Mouse (Mus musculus) olfactory bulb, adult 2 months (tissue): ENCODE results near the gene Thbd. TPM values are rescaled to one million over a fixed set of nuclear protein-coding genes. Genes with fewer than 3 reads are reported as not detected.

ENCODE experiments used
- H3K27ac ChIP-seq: fragments of 200-500 bp; 2 replicates; pipeline ENCODE4 v1.5.1; 2012; ENCODE audit warnings: low read depth, low read length; ENCODE audit not compliant: insufficient read depth
- H3K4me1 ChIP-seq: fragments of 200-500 bp; 2 replicates; pipeline ENCODE4 v1.6.1; 2012; ENCODE audit warnings: low read length; ENCODE audit not compliant: control insufficient read depth, insufficient read depth
- H3K4me3 ChIP-seq: fragments of 200-500 bp; 2 replicates; pipeline ENCODE4 v1.5.1; 2012; ENCODE audit warnings: mild to moderate bottlenecking, low read depth, low read length, moderate library complexity; ENCODE audit not compliant: insufficient read depth
- CTCF ChIP-seq: fragments of 200-500 bp; IDR thresholded peaks from 2 replicates; pipeline ENCODE4 v1.5.1; 2012; ENCODE audit warnings: low read depth, mild to moderate bottlenecking, low read length, moderate library complexity; ENCODE audit not compliant: insufficient read depth
- POLR2A ChIP-seq: fragments of 200-500 bp; IDR thresholded peaks from 2 replicates; pipeline ENCODE4 v1.6.1; 2012; ENCODE audit warnings: mild to moderate bottlenecking, low read depth, low read length, moderate library complexity; ENCODE audit not compliant: insufficient read depth
- WGBS: fragments of 180-500 bp; shearing (Covaris S2); methylation state at CpG from one replicate; pipeline ENCODE4 v1.1.7; 2018; 5-methylcytosine and 5-hydroxymethylcytosine counted together
- polyA plus RNA-seq: library from polyadenylated mRNA; stranded (reverse); fragments of >200 nt; gene quantifications from 2 replicates; pipeline ENCODE4 v1.2.4, GENCODE M21; 2012; ENCODE audit warnings: low replicate concordance; ENCODE audit not compliant: missing spikeins, insufficient read depth, insufficient read length

Gene Thbd
- polyA plus RNA-seq, 1 experiment, result not detected

- Histone ChIP-seq H3K4me3 (peak within 1 kb of the TSS; percentile 53), H3K27ac (peak within 1 kb of the TSS; percentile 15; the same call in 1 of the 2 replicates), H3K4me1 (peaks cover 15% of the 10 kb centered on the region)
- peak; percentile 59; the same call in 1 of the 2 replicates for TF ChIP-seq CTCF
- TF ChIP-seq POLR2A, result peak; percentile 44; the same call in 1 of the 2 replicates
- 3% methylated on average over 81 of the region's 83 CpGs for WGBS
Measured at GRCm38 (mm10) chr2:148395131-148396051, 12.6 kb downstream of the Thbd start, which contains the start of gene Sstr4. Gene Sstr4 (plus strand): TSS chr2:148395344.

- peaks cover 16% of the 10 kb centered on the region for H3K4me1 ChIP-seq
- H3K27ac ChIP-seq, result no peak overlapping the region
- TF ChIP-seq CTCF, result no peak
- no peak for TF ChIP-seq POLR2A
- no peak overlapping the region for H3K4me3 ChIP-seq
Measured at GRCm38 (mm10) chr2:148393846-148394245, 14.1 kb downstream of the Thbd start.

GRCm38 (mm10) chr2:148393149-148393548, 14.8 kb downstream of the Thbd start:
- 86% methylated on average over 1 of the region's 1 CpGs for WGBS
- H3K4me1 ChIP-seq, result peaks cover 17% of the 10 kb centered on the region
- TF ChIP-seq CTCF (no peak), POLR2A (no peak)

GRCm38 (mm10) chr2:148387652-148388581, 20.1 kb downstream of the Thbd start:
- H3K27ac ChIP-seq, result no peak overlapping the region
- 35% methylated on average over 6 of the region's 6 CpGs for WGBS
- H3K4me3 ChIP-seq, result no peak overlapping the region
- H3K4me1 ChIP-seq, result peaks cover 4% of the 10 kb centered on the region; the same call in 1 of the 2 replicates
- no peak for TF ChIP-seq POLR2A
- no peak for TF ChIP-seq CTCF

More at GRCm38 (mm10) chr2:148393149-148393548, 14.8 kb downstream of the Thbd start:
- Histone ChIP-seq H3K27ac (no peak overlapping the region), H3K4me3 (no peak overlapping the region)

- Histone ChIP-seq H3K27ac (no peak overlapping the region), H3K4me1 (peaks cover 4% of the 10 kb centered on the region; the same call in 1 of the 2 replicates), H3K4me3 (no peak overlapping the region)
- WGBS, result 95% methylated on average over 2 of the region's 2 CpGs
- TF ChIP-seq POLR2A (no peak), CTCF (no peak)
Measured at GRCm38 (mm10) chr2:148386927-148387326, 21.1 kb downstream of the Thbd start.

GRCm38 (mm10) chr2:148386476-148386875, 21.5 kb downstream of the Thbd start:
- Histone ChIP-seq H3K4me3 (no peak overlapping the region), H3K27ac (no peak overlapping the region), H3K4me1 (peaks cover 4% of the 10 kb centered on the region; the same call in 1 of the 2 replicates)
- no peak for TF ChIP-seq POLR2A
- TF ChIP-seq CTCF, result no peak
- whole genome bisulfite sequencing, result 95% methylated on average over 3 of the region's 3 CpGs

GRCm38 (mm10) chr2:148381076-148381475, 26.9 kb downstream of the Thbd start:
- Histone ChIP-seq H3K4me3 (no peak overlapping the region), H3K27ac (no peak overlapping the region), H3K4me1 (no peaks in the 10 kb centered on the region)
- no peak for TF ChIP-seq CTCF
- TF ChIP-seq POLR2A, result no peak
- WGBS, result 83% methylated on average over 2 of the region's 2 CpGs

GRCm38 (mm10) chr2:148379899-148380413, 28.0 kb downstream of the Thbd start:
- no peak for TF ChIP-seq CTCF
- TF ChIP-seq POLR2A, result no peak
- 80% methylated on average over 1 of the region's 1 CpGs for WGBS
- H3K27ac ChIP-seq, result no peak overlapping the region
- no peaks in the 10 kb centered on the region for H3K4me1 ChIP-seq
- no peak overlapping the region for H3K4me3 ChIP-seq
